Comparison of ENCODE assay signal across 46 mouse cellular contexts in the genomic region with DNA sequence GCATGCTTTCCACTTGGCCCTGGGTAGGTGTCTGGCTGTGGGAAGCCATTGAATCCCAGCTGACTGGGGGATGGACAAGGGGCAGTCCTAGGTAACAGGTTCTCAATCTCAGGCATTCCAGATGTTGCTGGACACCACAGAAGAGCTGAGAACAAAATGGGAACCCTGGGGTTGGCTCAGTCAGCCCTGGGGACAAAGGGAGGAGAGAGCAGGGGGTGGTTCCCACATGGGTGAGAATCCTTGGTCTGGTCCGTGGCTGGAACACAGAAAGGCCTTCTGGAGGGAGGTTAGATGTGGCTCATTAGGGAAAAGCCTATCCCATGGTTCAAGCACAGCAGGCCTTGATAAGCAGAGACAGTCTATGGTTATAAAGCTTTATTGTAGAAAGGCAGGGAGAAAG. TPM values are rescaled to one million over a fixed set of nuclear protein-coding genes. Genes with fewer than 3 reads are reported as not detected.
"Had no signal": no experiment of that assay in that cellular context is flagged by ENCODE, and none has a peak within 500 bp of the region (broad histone marks: within the 10 kb centered on the region; RNA-seq: fewer than 3 reads in every experiment).

No protein-coding gene starts in this region.

- H3K9ac ChIP-seq: limb, embryonic 12.5 days; limb, embryonic 13.5 days; limb, embryonic 15.5 days; liver, embryonic 12.5 days; liver, embryonic 13.5 days; liver, embryonic 14.5 days; liver, embryonic 15.5 days; liver, postnatal 0 days; lung, embryonic 14.5 days; lung, embryonic 15.5 days; midbrain, embryonic 12.5 days; midbrain, embryonic 13.5 days; midbrain, embryonic 15.5 days; neural tube, embryonic 12.5 days had no signal

- DNase-seq: left cerebral cortex, postnatal 4 days; liver; liver, embryonic 13.5 days; liver, postnatal 0 days; lung, adult 18-20 months; lung, adult 2 months; lung, embryonic 14.5 days; lung, postnatal 10 days; lung, postnatal 14 days; lung, postnatal 36 days; lung, postnatal 4 days; midbrain, embryonic 14.5 days had no signal

- H3K27me3 ChIP-seq: limb, embryonic 12.5 days; limb, embryonic 13.5 days; limb, embryonic 15.5 days; liver, embryonic 12.5 days; liver, embryonic 13.5 days; liver, embryonic 15.5 days; lung, embryonic 15.5 days; megakaryocyte, embryonic 14.5 days; midbrain, embryonic 12.5 days; midbrain, embryonic 13.5 days; midbrain, embryonic 15.5 days; neural tube, embryonic 12.5 days had no signal

- H3K4me1 ChIP-seq: limb, embryonic 10.5 days; limb, embryonic 12.5 days; limb, embryonic 13.5 days; limb, embryonic 15.5 days; liver, embryonic 12.5 days; liver, embryonic 13.5 days; liver, embryonic 15.5 days; lung, embryonic 15.5 days; midbrain, embryonic 10.5 days; midbrain, embryonic 12.5 days; midbrain, embryonic 13.5 days; midbrain, embryonic 15.5 days; neural tube, embryonic 12.5 days had no signal

- H3K36me3 ChIP-seq: limb, embryonic 10.5 days; limb, embryonic 12.5 days; limb, embryonic 13.5 days; limb, embryonic 15.5 days; liver, embryonic 12.5 days; liver, embryonic 13.5 days; liver, embryonic 15.5 days; lung, embryonic 15.5 days; midbrain, embryonic 10.5 days; midbrain, embryonic 12.5 days; midbrain, embryonic 13.5 days; midbrain, embryonic 15.5 days; neural tube, embryonic 12.5 days had no signal

- ATAC-seq: liver, embryonic 12.5 days; liver, postnatal 0 days; lung, postnatal 0 days; midbrain, embryonic 13.5 days; midbrain, embryonic 15.5 days; midbrain, embryonic 16.5 days had no signal

- H3K4me2 ChIP-seq: limb, embryonic 12.5 days; limb, embryonic 13.5 days; limb, embryonic 15.5 days; liver, embryonic 11.5 days; liver, embryonic 12.5 days; liver, embryonic 13.5 days; liver, embryonic 15.5 days; lung, embryonic 14.5 days; lung, embryonic 15.5 days; midbrain, embryonic 11.5 days; midbrain, embryonic 12.5 days; midbrain, embryonic 13.5 days; midbrain, embryonic 15.5 days; neural tube, embryonic 12.5 days had no signal

- H3K9me3 ChIP-seq: limb, embryonic 10.5 days; limb, embryonic 12.5 days; limb, embryonic 13.5 days; limb, embryonic 15.5 days; liver, embryonic 12.5 days; liver, embryonic 13.5 days; liver, embryonic 15.5 days; lung, embryonic 15.5 days; midbrain, embryonic 10.5 days; midbrain, embryonic 12.5 days; midbrain, embryonic 13.5 days; midbrain, embryonic 15.5 days; neural tube, embryonic 12.5 days had no signal

- H3K4me3 ChIP-seq: limb, embryonic 10.5 days; limb, embryonic 12.5 days; limb, embryonic 13.5 days; limb, embryonic 15.5 days; liver, embryonic 12.5 days; liver, embryonic 13.5 days; liver, embryonic 15.5 days; lung, embryonic 15.5 days; megakaryocyte, embryonic 14.5 days; midbrain, embryonic 10.5 days; midbrain, embryonic 12.5 days; midbrain, embryonic 13.5 days; midbrain, embryonic 15.5 days; myocyte; neural tube, embryonic 12.5 days had no signal

- H3K27ac ChIP-seq: limb, embryonic 10.5 days; limb, embryonic 12.5 days; limb, embryonic 13.5 days; limb, embryonic 15.5 days; liver, embryonic 12.5 days; liver, embryonic 13.5 days; liver, embryonic 14.5 days; liver, embryonic 15.5 days; lung, embryonic 15.5 days; macrophage; midbrain, embryonic 10.5 days; midbrain, embryonic 12.5 days; midbrain, embryonic 13.5 days; midbrain, embryonic 15.5 days; neural tube, embryonic 12.5 days had no signal

RNA-seq across cellular contexts. Expression of gene Gm21060, which starts 13.3 kb away (rescaled TPM):
- total RNA-seq: left cerebral cortex, postnatal 10 days; left cerebral cortex, postnatal 14 days; left cerebral cortex, postnatal 25 days; left cerebral cortex, postnatal 36 days; left cerebral cortex, postnatal 4 days; liver, adult 2 months; megakaryocyte progenitor cell, adult 5-6 weeks; megakaryocyte, adult 5-6 weeks; megakaryocyte-erythroid progenitor cell, adult 5-6 weeks; midbrain, postnatal 0 days; monocyte, adult 5-6 weeks had no signal
- polyA plus RNA-seq: limb, embryonic 10.5 days; limb, embryonic 11.5 days; limb, embryonic 12.5 days; limb, embryonic 13.5 days; limb, embryonic 14.5 days; limb, embryonic 15.5 days; liver, adult 2 months; liver, embryonic 11.5 days; liver, embryonic 12.5 days; liver, embryonic 13.5 days; liver, embryonic 14.5 days; liver, embryonic 15.5 days; liver, embryonic 16.5 days; liver, postnatal 0 days; lung, adult 2 months; lung, embryonic 14.5 days; lung, embryonic 15.5 days; lung, postnatal 0 days; macrophage; midbrain, embryonic 10.5 days; midbrain, embryonic 11.5 days; midbrain, embryonic 12.5 days; midbrain, embryonic 13.5 days; midbrain, embryonic 14.5 days; midbrain, embryonic 15.5 days; midbrain, embryonic 16.5 days; midbrain, postnatal 0 days; myocyte; neural tube, embryonic 11.5 days; neural tube, embryonic 12.5 days had no signal
